Mouse (Mus musculus) right cerebral cortex, postnatal 4 days (tissue): ENCODE results near the gene Ddx47.

Experiments used
- DNase-seq: peaks from one replicate; pipeline ENCODE4 v3.0.0-alpha.2; 2022

The Ddx47 gene

DNA sequence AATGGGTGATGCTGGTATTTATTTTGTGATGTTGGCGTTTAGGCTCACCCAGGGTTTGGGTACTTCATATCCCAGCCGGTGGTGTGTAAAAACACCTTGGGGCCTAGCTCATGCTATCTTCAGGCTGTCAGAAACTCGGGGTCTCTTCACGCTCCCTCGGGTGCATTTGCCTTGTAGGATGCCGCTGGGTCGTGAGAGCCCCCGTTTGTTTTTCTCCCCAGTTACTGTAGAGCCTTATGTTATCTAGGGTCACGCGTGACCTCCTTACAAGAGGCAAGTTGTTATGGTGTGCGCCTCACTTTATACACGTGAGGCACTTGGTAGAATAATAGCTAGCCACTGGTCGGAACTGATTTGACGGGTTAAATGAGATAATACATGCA lies 313 bp downstream of the Ddx47 start:
- no peak for DNase-seq

DNA sequence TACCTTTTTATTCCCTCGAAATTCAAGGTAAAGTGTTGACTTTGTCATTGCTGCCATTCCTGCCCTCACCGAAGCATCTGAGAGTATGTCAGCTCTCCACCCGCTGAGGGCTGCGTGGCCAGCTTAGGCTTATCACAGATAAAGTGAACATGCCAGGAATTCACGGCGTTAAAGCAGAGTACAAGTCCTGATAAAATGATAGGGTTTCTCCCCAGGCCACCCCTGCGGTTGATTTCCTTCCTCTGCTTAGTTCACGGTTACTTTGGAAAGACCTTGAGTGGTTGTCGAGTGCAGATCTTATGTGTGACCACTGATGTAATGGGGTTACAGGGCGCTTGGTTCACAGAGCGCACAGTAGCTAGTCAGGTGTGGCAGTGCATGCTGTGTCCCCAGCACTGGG lies 5.8 kb downstream of the Ddx47 start:
- no peak for DNase-seq

- DNase-seq, result no peak
These were observed 8.2 kb downstream of the Ddx47 start for GRCm38 (mm10) chr6:135019564-135019963.

DNA sequence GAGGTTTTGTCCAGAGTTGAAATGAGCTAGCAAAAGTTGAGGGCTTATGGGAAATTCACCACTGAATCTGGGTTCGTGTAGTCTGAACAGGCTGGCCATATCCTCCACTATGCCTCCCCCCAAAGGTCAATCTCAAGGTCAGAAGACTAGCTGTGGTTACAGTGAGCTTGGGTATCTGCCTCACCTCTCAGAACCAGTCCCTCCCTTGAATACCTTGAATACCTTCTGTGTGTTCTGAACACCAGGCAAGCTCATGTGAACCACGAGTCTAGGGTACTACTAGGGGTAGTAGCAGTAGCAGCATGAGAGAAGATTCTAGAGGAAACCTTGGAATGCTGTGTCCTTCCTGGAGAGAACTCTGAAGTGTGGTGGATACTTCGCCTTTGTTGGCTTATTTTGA lies 10.2 kb downstream of the Ddx47 start:
- DNase-seq, result no peak

DNA sequence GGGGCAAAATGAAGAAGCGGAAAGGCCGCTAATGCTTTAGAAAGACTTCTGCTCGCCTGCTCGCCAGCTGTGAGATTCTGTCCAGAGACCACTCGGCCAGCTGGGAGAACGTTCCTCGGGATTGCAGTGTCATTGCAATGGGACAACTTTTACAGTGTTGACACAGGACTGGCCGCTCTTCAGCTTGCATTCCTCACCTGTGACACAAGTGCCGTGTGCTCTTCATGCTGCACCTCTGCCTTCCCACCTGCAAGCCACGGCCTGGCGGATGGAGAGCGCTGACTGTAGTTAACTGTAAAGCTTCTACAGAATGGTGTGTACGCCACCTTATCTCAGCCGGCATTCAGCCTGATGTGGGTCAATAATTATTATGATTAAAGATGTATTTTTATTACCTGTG lies 12.0 kb downstream of the Ddx47 start:
- no peak for DNase-seq

- DNase-seq, result no peak
These were observed 13.5 kb downstream of the Ddx47 start for GRCm38 (mm10) chr6:135024781-135025420.

GRCm38 (mm10) chr6:135026232-135026631 lies 14.8 kb downstream of the Ddx47 start:
- DNase-seq, result no peak

GRCm38 (mm10) chr6:135026755-135027154 lies 15.3 kb downstream of the Ddx47 start:
- DNase-seq, result no peak

- DNase-seq, result no peak
These were observed 17.8 kb downstream of the Ddx47 start for GRCm38 (mm10) chr6:135029246-135029645.

- DNase-seq, result no peak
These were observed 27.3 kb downstream of the Ddx47 start for GRCm38 (mm10) chr6:135038674-135039073.

DNA sequence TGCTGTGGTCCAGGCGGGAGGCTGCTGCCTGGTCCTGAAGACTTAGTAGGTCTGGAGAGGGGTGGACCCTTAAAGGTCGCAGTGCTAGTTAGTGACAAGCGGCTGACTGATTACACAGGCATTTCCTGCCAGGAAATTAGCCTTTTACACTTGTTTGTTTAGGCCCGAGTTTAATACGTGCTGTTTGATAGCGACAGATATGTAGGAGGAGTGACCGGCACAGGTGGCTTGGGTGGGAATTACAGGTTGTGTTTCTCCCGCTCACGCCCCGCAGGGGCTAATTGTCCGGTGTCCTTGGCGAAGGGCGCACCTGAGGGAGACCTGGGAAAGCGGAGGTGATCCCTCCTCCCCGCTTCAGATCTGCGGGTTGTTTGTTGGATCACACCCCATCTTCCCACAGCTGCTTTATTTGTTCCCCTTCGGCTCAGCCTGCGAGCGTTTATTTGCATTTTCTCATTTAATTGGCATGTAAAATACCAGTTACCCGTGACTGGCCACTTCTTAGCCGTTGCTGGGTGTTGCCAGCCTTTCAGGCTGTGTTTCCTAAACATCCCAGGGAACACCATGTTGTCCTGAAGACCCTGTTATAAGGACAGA lies 29.0 kb downstream of the Ddx47 start:
- no peak for DNase-seq

DNA sequence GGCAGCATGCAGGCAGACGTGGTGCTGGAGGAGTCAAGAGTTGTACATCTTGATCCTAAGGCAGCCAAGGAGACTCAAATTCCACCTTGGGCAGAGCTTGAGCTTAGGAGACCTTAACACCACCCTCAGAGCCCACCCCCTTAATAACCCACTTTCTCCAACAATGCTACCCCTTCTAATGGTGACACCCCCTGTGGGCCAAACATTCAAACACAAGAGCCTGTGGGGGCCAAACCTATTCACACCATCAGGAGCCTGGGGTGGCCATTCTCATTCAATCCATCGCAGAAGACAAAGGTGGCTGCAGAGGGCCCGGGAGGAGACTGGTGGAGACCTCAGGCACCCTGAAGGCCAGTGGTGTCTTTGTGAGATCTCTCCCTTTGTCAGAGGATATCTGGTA lies 30.5 kb downstream of the Ddx47 start:
- DNase-seq, result no peak

DNA sequence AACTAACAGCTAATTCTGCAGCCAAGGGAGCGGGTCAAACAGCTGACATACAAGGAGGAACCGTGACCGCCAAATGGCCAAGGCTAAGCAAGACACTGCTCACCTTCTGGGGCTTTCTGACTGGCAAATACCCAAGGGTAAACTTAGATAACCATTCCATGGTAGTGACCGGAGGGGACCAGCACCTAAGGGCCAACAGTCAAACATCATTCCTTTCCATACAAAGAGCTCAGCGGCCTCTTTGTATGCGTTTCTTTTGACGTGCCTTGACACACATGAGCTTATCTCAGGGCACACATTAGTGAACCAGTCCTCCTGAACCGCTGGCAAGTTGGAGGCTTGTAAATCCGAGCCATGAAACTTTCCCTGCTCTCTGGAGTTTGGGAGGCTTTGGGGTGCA lies 35.9 kb downstream of the Ddx47 start:
- no peak for DNase-seq

DNA sequence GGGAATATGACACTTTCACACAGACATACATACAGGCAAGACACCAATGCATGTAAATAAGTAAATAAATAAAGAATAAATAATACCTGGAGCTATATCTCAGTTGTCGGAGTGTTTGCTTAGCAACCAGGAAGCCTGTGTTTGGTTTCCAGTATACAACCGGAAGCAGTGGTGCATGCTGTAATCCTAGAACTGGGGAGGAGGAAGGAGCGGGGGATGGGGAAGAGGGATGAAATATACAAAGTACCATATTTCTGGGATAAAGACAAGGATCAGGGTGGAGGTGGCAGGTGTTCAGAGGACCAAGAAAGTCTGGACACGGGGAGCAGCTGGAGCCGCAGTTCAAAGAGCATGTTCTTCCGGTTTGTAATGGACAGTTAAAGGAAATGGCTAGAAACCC lies 37.1 kb downstream of the Ddx47 start:
- DNase-seq, result no peak

DNA sequence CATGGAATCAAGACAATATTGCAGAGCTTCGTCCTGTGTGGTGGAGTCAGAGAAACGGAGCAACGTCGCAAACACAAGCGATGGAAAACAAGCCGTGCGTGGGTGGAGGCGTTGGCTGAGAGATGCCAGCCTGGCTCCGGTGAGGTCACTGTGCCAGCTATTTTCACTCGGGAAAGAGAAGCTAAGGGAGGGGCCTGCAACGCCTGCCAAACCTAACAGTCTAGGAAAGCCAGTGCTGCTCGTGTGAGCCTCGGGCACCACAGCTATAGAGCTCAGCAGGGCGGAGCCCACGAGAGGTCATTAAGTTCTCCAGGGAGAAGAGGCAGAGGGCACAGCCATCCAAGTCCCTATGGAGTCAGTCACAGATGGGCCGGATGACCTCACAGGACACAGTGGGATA lies 37.5 kb downstream of the Ddx47 start:
- DNase-seq, result no peak

- DNase-seq, result no peak
These were observed 42.4 kb downstream of the Ddx47 start for GRCm38 (mm10) chr6:135053789-135054188.

DNA sequence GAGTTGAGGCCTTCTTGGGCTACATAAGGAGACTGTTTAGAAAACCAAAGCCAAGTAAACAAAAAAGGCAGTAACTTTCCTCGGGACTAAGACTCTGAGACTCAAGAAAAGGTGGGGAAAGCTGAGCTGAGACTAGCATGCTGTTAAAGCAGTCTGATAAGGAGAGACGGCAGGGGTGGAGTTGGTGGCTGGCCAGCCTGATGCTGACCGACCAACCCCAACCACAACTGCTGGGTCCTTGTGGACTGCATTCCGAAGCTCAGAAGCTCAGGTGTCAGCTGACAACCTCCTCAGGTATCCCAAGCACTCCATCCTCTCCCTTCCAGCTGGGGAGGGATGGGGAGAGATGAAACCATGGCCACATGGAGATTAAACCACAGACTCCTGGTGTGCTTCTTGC lies 44.5 kb downstream of the Ddx47 start:
- DNase-seq, result no peak

GRCm38 (mm10) chr6:135060728-135061127 lies 49.3 kb downstream of the Ddx47 start:
- DNase-seq, result no peak

GRCm38 (mm10) chr6:135064621-135065020 lies 53.2 kb downstream of the Ddx47 start:
- no peak for DNase-seq

DNA sequence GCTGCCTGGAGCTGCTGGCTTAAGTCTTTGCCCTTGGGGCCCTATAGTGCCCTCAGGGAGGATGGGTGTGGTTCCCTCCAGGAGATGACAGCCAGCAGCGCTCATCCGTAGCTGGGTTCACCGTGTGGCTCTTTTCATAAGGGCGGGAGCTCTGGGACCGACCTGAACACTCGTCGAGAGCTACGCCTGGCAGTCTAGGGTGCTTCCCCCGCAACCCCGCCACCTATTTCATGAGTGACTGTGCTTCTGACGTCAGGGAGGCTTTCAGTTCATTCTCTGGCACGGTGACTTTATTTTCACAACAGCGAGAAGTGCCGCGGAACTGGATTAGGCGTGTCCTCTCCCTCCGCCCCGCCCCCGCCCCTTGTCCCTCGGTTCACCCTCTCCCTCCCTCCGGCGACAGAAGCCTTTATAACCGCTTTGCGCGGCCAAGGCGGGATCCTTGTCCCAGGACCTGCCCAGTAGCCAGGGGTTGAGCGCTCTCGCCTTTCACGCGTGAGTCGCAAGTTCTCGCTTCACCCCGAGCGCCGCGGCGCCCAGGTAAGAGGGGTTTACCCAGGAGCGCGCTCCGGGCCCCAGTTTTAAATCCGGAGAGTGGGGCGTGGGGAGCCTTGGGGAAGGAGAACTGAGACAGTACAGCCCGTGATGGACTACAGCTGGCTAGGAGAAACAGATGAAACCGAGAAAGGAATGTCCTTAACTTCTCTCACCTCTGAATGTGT lies 54.0 kb downstream of the Ddx47 start, which contains the start of gene Gprc5a:
Gprc5a (plus strand) TSS at position 416 of the 722 bp plus-strand sequence.
- DNase-seq, result no peak

DNA sequence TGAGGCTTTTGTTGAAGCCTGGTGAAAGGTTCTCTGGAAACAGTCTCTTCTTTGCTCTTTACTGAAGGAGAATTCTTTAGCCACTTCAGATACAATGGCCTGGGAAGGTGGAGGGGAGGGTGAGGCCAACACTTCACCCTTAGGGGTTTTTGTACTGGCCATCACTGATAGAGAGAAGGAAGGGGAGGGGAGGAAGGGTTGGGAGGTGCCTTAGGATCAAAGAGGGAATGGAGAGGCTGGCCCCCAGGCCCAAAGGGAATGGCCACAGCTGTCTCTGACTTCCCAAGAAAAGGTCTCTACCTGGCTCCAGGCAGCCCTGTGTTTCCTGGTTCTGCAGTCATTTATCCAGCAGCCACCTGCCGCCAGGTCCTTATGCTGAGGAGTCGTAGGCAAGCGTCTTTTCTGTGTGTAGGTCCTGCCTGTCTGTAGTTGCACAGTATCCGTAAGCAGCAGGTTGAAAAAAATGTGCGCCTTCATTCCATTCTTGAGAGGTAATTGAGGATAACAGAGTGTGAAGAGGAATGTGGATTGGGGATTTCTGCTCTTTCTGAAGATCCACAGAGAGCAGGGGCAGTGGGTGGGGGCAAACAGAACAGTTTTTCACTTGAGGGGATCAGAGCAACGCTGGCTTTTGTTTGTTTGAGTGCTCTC lies 55.5 kb downstream of the Ddx47 start:
- DNase-seq, result no peak

DNA sequence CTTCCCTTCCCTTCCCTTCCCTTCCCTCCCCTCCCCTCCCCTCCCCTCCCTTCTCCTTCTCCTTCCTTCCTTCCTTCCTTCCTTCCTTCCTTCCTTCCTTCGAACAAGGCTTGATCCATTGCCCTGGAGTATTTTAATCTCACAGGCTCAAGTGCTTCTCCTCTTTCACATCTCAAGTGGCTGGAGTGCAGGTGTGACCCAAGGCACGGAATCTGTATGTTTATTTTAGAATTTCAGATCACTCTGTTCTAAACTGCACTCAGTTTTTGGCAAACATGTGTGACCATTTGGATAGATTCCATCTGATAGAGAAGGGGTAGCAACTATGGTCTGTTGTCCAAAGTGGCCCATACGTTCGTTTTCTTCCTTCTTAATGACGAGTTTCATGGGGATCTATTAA lies 56.8 kb downstream of the Ddx47 start:
- no peak for DNase-seq

- no peak for DNase-seq
These were observed 58.4 kb downstream of the Ddx47 start for GRCm38 (mm10) chr6:135069856-135070255.

GRCm38 (mm10) chr6:135070347-135070746 lies 58.9 kb downstream of the Ddx47 start:
- no peak for DNase-seq
